22 mouse cellular contexts compared by ENCODE assay signal in genomic region chr19:12838507-12838906, GRCm38 (mm10). TPM values are rescaled to one million over a fixed set of nuclear protein-coding genes. Genes with fewer than 3 reads are reported as not detected.
"Had no signal": no experiment of that assay in that cellular context is flagged by ENCODE, and none has a peak within 500 bp of the region (broad histone marks: within the 10 kb centered on the region; RNA-seq: fewer than 3 reads in every experiment).

No protein-coding gene starts in this region.

- H3K27ac ChIP-seq: neural tube, embryonic 12.5 days; neural tube, embryonic 13.5 days; neural tube, embryonic 15.5 days; stomach, embryonic 15.5 days; stomach, postnatal 0 days had no signal

- H3K27me3 ChIP-seq: neural tube, embryonic 12.5 days; neural tube, embryonic 13.5 days; neural tube, embryonic 15.5 days; stomach, embryonic 15.5 days had no signal

- DNase-seq: retina, postnatal 1 day; right cerebral cortex, postnatal 14 days; right cerebral cortex, postnatal 25 days; spleen, adult 18-20 months; thymus, adult 18-20 months; thymus, adult 2 months; thymus, postnatal 14 days; thymus, postnatal 25 days; thymus, postnatal 36 days; thymus, postnatal 4 days had no signal

- H3K36me3 ChIP-seq: neural tube, embryonic 12.5 days; neural tube, embryonic 13.5 days; neural tube, embryonic 15.5 days; stomach, embryonic 15.5 days had no signal

- H3K4me1 ChIP-seq: neural tube, embryonic 12.5 days; neural tube, embryonic 13.5 days; neural tube, embryonic 15.5 days; stomach, embryonic 15.5 days had no signal

- H3K4me3 ChIP-seq: neural tube, embryonic 12.5 days; neural tube, embryonic 13.5 days; neural tube, embryonic 15.5 days; stomach, embryonic 15.5 days had no signal

- H3K9me3 ChIP-seq: neural tube, embryonic 12.5 days; neural tube, embryonic 13.5 days; neural tube, embryonic 15.5 days; stomach, embryonic 15.5 days had no signal

RNA-seq across cellular contexts. Expression of gene Gm5244, which starts 8.0 kb away (rescaled TPM):
- polyA plus RNA-seq: neural tube, embryonic 12.5 days; neural tube, embryonic 13.5 days; neural tube, embryonic 14.5 days; neural tube, embryonic 15.5 days; small intestine, adult 2 months; spleen, adult 2 months; stomach, embryonic 14.5 days; stomach, embryonic 15.5 days; stomach, embryonic 16.5 days; stomach, postnatal 0 days; thymus, postnatal 0 days; urinary bladder, adult 2 months had no signal

RNA-seq across cellular contexts. Expression of gene Olfr1444, which starts 18.6 kb away (rescaled TPM):
- polyA plus RNA-seq: neural tube, embryonic 12.5 days; neural tube, embryonic 13.5 days; neural tube, embryonic 14.5 days; neural tube, embryonic 15.5 days; small intestine, adult 2 months; stomach, embryonic 14.5 days; stomach, embryonic 15.5 days; stomach, embryonic 16.5 days; stomach, postnatal 0 days; urinary bladder, adult 2 months had no signal

RNA-seq across cellular contexts. Expression of gene Olfr1445, which starts 45.1 kb away (rescaled TPM):
- polyA plus RNA-seq: neural tube, embryonic 12.5 days; neural tube, embryonic 13.5 days; neural tube, embryonic 14.5 days; neural tube, embryonic 15.5 days; small intestine, adult 2 months; spleen, adult 2 months; stomach, embryonic 14.5 days; stomach, embryonic 15.5 days; stomach, embryonic 16.5 days; stomach, postnatal 0 days; thymus, postnatal 0 days; urinary bladder, adult 2 months had no signal
